Mouse (Mus musculus): Measurements from ENCODE around the gene Slc16a7. TPM values are rescaled to one million over a fixed set of nuclear protein-coding genes. Genes with fewer than 3 reads are reported as not detected.

The Slc16a7 gene
- total and polyA plus RNA-seq, 3 experiments = 0.11 TPM; not detected in 2

DNA sequence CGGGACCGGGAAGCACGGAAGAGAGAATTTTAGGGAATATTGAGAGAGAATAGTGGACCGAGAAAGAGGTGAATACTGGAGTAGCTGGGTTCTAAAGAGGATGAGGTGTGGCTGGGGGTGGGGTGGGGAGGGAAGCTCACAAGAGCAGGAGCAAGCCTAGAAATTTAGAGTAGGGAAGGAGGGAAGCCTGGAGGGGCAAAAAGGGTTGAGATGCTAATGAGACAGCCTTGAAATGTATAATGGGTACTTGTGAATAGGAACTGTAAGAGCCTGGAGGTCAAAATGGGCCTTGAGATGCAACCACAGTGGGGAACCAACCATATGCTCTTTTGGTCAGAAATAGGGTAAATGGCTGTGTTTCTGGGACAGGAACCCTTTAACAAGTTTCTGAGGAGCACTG, 203.9 kb downstream of the Slc16a7 start:
- TF ChIP-seq TAL1 (conservative IDR thresholded peaks at IDR 0.05; ENCODE audit: low read depth, low read length) = no peak
- no peak for TF ChIP-seq GATA2 (IDR thresholded peaks at IDR 0.05; ENCODE audit: borderline replicate concordance, low read depth, low read length)
- no peak for TF ChIP-seq POLR2AphosphoS5 (IDR thresholded peaks at IDR 0.05; ENCODE audit: insufficient replicate concordance, low read depth, low read length)
- TF ChIP-seq GATA1 (IDR thresholded peaks at IDR 0.05; ENCODE audit: borderline replicate concordance, low read length) = no peak
- TF ChIP-seq CTCF (IDR thresholded peaks at IDR 0.05; ENCODE audit: low read depth, low read length) = no peak

GRCm38 (mm10) chr10:125184146-125184545, 205.1 kb downstream of the Slc16a7 start:
- DNase-seq (ENCODE audit: low spot score) (no peak), ATAC-seq (ENCODE audit: extremely low read depth, insufficient number of reproducible peaks, low FRiP score, poor library complexity, severe bottlenecking) (no peak)
- peaks cover 27% of the 10 kb centered on the region for H3K9me3 ChIP-seq (replicated peaks)

More for the DNA sequence above, 203.9 kb downstream of the Slc16a7 start:
- no peaks in the 10 kb centered on the region for H3K4me1 ChIP-seq (ENCODE audit: insufficient read depth, low read depth, low read length)
- peaks cover 18% of the 10 kb centered on the region for H3K9me3 ChIP-seq (replicated peaks)
- no peaks in the 10 kb centered on the region for H3K27me3 ChIP-seq (ENCODE audit: insufficient read depth, low read length)
- ATAC-seq (ENCODE audit: extremely low read depth, insufficient number of reproducible peaks, low FRiP score, poor library complexity, severe bottlenecking) = no peak
- no peak for DNase-seq (ENCODE audit: low spot score)
- H3K4me3 ChIP-seq (ENCODE audit: low read depth, low read length) = no peak overlapping the region
- H3K36me3 ChIP-seq (replicated peaks) = no peaks in the 10 kb centered on the region

DNA sequence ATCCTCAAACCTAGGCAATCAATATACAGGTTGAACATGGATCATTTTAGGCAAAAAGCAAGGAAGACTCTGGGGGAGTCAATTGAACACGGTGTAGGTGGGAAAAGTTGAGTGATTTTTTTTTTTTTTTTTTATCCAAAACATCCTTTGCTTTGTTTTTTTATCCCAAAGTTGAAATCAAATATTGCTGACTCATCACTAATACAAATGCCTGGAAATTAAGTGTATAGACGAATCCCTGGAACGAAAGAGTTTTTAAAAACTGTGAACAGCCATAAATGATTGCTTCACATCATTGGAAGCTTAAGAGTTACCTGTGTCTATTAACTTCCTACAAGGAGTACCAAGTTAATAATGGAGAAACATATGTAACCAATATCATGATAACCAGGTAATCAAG, 206.7 kb downstream of the Slc16a7 start:
- ATAC-seq (ENCODE audit: extremely low read depth, insufficient number of reproducible peaks, low FRiP score, poor library complexity, severe bottlenecking) (no peak), DNase-seq (ENCODE audit: low spot score) (no peak)
- Histone ChIP-seq H3K4me3 (ENCODE audit: low read depth, low read length) (no peak overlapping the region), H3K27me3 (ENCODE audit: insufficient read depth, low read length) (no peaks in the 10 kb centered on the region), H3K36me3 (replicated peaks) (no peaks in the 10 kb centered on the region), H3K4me1 (ENCODE audit: insufficient read depth, low read depth, low read length) (no peaks in the 10 kb centered on the region), H3K9me3 (replicated peaks) (peaks cover 22% of the 10 kb centered on the region)
- TF ChIP-seq GATA2 (IDR thresholded peaks at IDR 0.05; ENCODE audit: borderline replicate concordance, low read depth, low read length) (no peak), CTCF (IDR thresholded peaks at IDR 0.05; ENCODE audit: low read depth, low read length) (no peak), POLR2AphosphoS5 (IDR thresholded peaks at IDR 0.05; ENCODE audit: insufficient replicate concordance, low read depth, low read length) (no peak), TAL1 (conservative IDR thresholded peaks at IDR 0.05; ENCODE audit: low read depth, low read length) (no peak), GATA1 (IDR thresholded peaks at IDR 0.05; ENCODE audit: borderline replicate concordance, low read length) (no peak)

More at GRCm38 (mm10) chr10:125184146-125184545, 205.1 kb downstream of the Slc16a7 start:
- Histone ChIP-seq H3K4me1 (ENCODE audit: insufficient read depth, low read depth, low read length) (no peaks in the 10 kb centered on the region), H3K4me3 (ENCODE audit: low read depth, low read length) (no peak overlapping the region), H3K36me3 (replicated peaks) (no peaks in the 10 kb centered on the region), H3K27me3 (ENCODE audit: insufficient read depth, low read length) (no peaks in the 10 kb centered on the region)
- no peak for TF ChIP-seq POLR2AphosphoS5 (IDR thresholded peaks at IDR 0.05; ENCODE audit: insufficient replicate concordance, low read depth, low read length)
- TF ChIP-seq GATA2 (IDR thresholded peaks at IDR 0.05; ENCODE audit: borderline replicate concordance, low read depth, low read length) = no peak
- TF ChIP-seq CTCF (IDR thresholded peaks at IDR 0.05; ENCODE audit: low read depth, low read length) = no peak
- no peak for TF ChIP-seq TAL1 (conservative IDR thresholded peaks at IDR 0.05; ENCODE audit: low read depth, low read length)
- no peak for TF ChIP-seq GATA1 (IDR thresholded peaks at IDR 0.05; ENCODE audit: borderline replicate concordance, low read length)

GRCm38 (mm10) chr10:125177782-125178181, 211.5 kb downstream of the Slc16a7 start:
- ATAC-seq (ENCODE audit: extremely low read depth, insufficient number of reproducible peaks, low FRiP score, poor library complexity, severe bottlenecking) (no peak), DNase-seq (ENCODE audit: low spot score) (no peak)
- Histone ChIP-seq H3K4me3 (ENCODE audit: low read depth, low read length) (no peak overlapping the region), H3K27me3 (ENCODE audit: insufficient read depth, low read length) (no peaks in the 10 kb centered on the region), H3K4me1 (ENCODE audit: insufficient read depth, low read depth, low read length) (no peaks in the 10 kb centered on the region), H3K36me3 (replicated peaks) (no peaks in the 10 kb centered on the region), H3K9me3 (replicated peaks) (peaks cover 22% of the 10 kb centered on the region; the same call in 1 of the 2 replicates)
- no peak for TF ChIP-seq CTCF (IDR thresholded peaks at IDR 0.05; ENCODE audit: low read depth, low read length)
- no peak for TF ChIP-seq POLR2AphosphoS5 (IDR thresholded peaks at IDR 0.05; ENCODE audit: insufficient replicate concordance, low read depth, low read length)
- no peak for TF ChIP-seq GATA2 (IDR thresholded peaks at IDR 0.05; ENCODE audit: borderline replicate concordance, low read depth, low read length)
- TF ChIP-seq TAL1 (conservative IDR thresholded peaks at IDR 0.05; ENCODE audit: low read depth, low read length) = no peak
- no peak for TF ChIP-seq GATA1 (IDR thresholded peaks at IDR 0.05; ENCODE audit: borderline replicate concordance, low read length)

DNA sequence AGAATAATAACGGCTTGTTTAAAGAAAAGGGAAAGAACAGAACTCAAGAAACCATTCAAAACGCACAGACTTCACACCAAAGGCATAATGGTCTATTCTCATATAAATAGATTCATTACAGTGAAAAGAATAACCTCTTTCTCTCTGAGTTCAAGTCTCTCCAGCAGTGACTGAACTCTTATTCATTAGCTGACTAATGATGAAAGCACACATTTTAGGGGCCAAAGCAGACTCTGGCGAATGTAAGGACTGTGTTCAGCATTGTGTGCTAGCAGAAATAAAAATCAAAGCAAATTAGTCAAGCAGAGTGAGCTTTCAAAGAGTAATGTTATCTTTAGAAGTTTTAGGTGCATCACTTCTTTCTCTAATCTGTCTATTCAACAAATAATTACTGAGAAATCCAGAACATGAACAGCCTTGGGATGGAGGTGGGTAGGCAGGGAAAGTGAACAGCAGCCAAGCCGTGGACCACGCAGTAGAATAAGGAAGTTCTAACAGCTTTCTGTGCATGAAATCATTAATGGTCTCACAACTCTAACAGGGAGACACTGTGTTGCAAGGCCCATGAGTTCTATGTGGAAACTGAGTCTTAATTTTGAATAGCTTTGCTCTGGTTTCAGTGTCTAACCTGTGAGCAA, 214.1 kb downstream of the Slc16a7 start:
- no peaks in the 10 kb centered on the region for H3K36me3 ChIP-seq (replicated peaks)
- DNase-seq (ENCODE audit: low spot score) = no peak
- peaks cover 21% of the 10 kb centered on the region for H3K9me3 ChIP-seq (replicated peaks)
- ATAC-seq (ENCODE audit: extremely low read depth, insufficient number of reproducible peaks, low FRiP score, poor library complexity, severe bottlenecking) = no peak
- H3K27me3 ChIP-seq (ENCODE audit: insufficient read depth, low read length) = no peaks in the 10 kb centered on the region
- TF ChIP-seq TAL1 (conservative IDR thresholded peaks at IDR 0.05; ENCODE audit: low read depth, low read length) (no peak), GATA2 (IDR thresholded peaks at IDR 0.05; ENCODE audit: borderline replicate concordance, low read depth, low read length) (no peak), CTCF (IDR thresholded peaks at IDR 0.05; ENCODE audit: low read depth, low read length) (no peak), GATA1 (IDR thresholded peaks at IDR 0.05; ENCODE audit: borderline replicate concordance, low read length) (no peak), POLR2AphosphoS5 (IDR thresholded peaks at IDR 0.05; ENCODE audit: insufficient replicate concordance, low read depth, low read length) (no peak)
- H3K4me3 ChIP-seq (ENCODE audit: low read depth, low read length) = no peak overlapping the region
- no peaks in the 10 kb centered on the region for H3K4me1 ChIP-seq (ENCODE audit: insufficient read depth, low read depth, low read length)

DNA sequence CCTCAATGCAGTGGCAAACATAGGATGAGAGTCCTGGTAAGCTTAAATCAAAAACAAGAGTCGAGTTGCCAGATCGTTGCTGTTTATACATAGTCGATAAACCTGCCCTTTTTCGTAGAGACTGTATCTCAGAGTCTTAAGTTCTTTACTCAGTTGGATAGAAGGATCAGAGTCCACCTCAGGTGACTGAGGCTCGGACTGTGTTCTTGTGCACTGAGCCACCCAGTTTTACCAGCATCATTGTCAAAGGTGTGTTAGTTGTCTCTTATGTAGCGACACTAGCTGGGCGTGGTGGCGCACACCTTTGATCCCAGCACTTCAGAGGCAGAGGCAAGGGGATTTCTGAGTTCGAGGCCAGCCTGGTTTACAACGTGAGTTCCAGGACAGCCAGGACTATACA, 217.6 kb downstream of the Slc16a7 start:
- ATAC-seq (ENCODE audit: extremely low read depth, insufficient number of reproducible peaks, low FRiP score, poor library complexity, severe bottlenecking) = no peak

More for the DNA sequence above, 217.6 kb downstream of the Slc16a7 start:
- DNase-seq (ENCODE audit: low spot score) = no peak
- Histone ChIP-seq H3K9me3 (replicated peaks) (peaks cover 20% of the 10 kb centered on the region), H3K4me1 (ENCODE audit: insufficient read depth, low read depth, low read length) (no peaks in the 10 kb centered on the region), H3K36me3 (replicated peaks) (no peaks in the 10 kb centered on the region), H3K27me3 (ENCODE audit: insufficient read depth, low read length) (no peaks in the 10 kb centered on the region), H3K4me3 (ENCODE audit: low read depth, low read length) (no peak overlapping the region)
- TF ChIP-seq CTCF (IDR thresholded peaks at IDR 0.05; ENCODE audit: low read depth, low read length) (no peak), GATA1 (IDR thresholded peaks at IDR 0.05; ENCODE audit: borderline replicate concordance, low read length) (no peak), GATA2 (IDR thresholded peaks at IDR 0.05; ENCODE audit: borderline replicate concordance, low read depth, low read length) (no peak), TAL1 (conservative IDR thresholded peaks at IDR 0.05; ENCODE audit: low read depth, low read length) (no peak), POLR2AphosphoS5 (IDR thresholded peaks at IDR 0.05; ENCODE audit: insufficient replicate concordance, low read depth, low read length) (no peak)
